Mouse (Mus musculus): Measurements from ENCODE around the gene Mbnl2. TPM values are rescaled to one million over a fixed set of nuclear protein-coding genes. Genes with fewer than 3 reads are reported as not detected.

Gene Mbnl2
- polyA plus RNA-seq, 1 experiment from 2014 or later, result 17.9 TPM

GRCm38 (mm10) chr14:120441836-120442235, 166.4 kb downstream of the Mbnl2 start:
- no peak overlapping the region for H3K27ac ChIP-seq (ENCODE audit: low read depth, low read length)
- H3K4me2 ChIP-seq (ENCODE audit: low read depth, low read length), result no peak overlapping the region
- no peak overlapping the region for H3K9ac ChIP-seq (replicated peaks; ENCODE audit: low read depth, low read length)
- WGBS, result 89% methylated on average over 13 of the region's 13 CpGs
- H3K27me3 ChIP-seq (ENCODE audit: control insufficient read depth, insufficient read depth, low read length), result no peaks in the 10 kb centered on the region
- no peak for ATAC-seq (ENCODE audit: low read depth)
- H3K36me3 ChIP-seq (ENCODE audit: control insufficient read depth, insufficient read depth, low read length), result no peaks in the 10 kb centered on the region
- H3K4me1 ChIP-seq (ENCODE audit: control insufficient read depth, insufficient read depth, low read length), result no peaks in the 10 kb centered on the region
- H3K9me3 ChIP-seq (ENCODE audit: control insufficient read depth, low read length), result no peaks in the 10 kb centered on the region
- no peak overlapping the region for H3K4me3 ChIP-seq (ENCODE audit: low read depth, low read length)

- Histone ChIP-seq H3K9ac (replicated peaks; ENCODE audit: low read depth, low read length) (no peak overlapping the region), H3K27ac (ENCODE audit: low read depth, low read length) (no peak overlapping the region), H3K4me1 (ENCODE audit: control insufficient read depth, insufficient read depth, low read length) (no peaks in the 10 kb centered on the region), H3K4me3 (ENCODE audit: low read depth, low read length) (no peak overlapping the region), H3K27me3 (ENCODE audit: control insufficient read depth, insufficient read depth, low read length) (no peaks in the 10 kb centered on the region), H3K9me3 (ENCODE audit: control insufficient read depth, low read length) (no peaks in the 10 kb centered on the region), H3K36me3 (ENCODE audit: control insufficient read depth, insufficient read depth, low read length) (no peaks in the 10 kb centered on the region), H3K4me2 (ENCODE audit: low read depth, low read length) (no peak overlapping the region)
- ATAC-seq (ENCODE audit: low read depth), result no peak
- 83% methylated on average over 7 of the region's 7 CpGs for WGBS
These were observed 178.8 kb downstream of the Mbnl2 start for GRCm38 (mm10) chr14:120454221-120454620.

- 95% methylated on average over 3 of the region's 3 CpGs for WGBS
- Histone ChIP-seq H3K27me3 (ENCODE audit: control insufficient read depth, insufficient read depth, low read length) (no peaks in the 10 kb centered on the region), H3K4me3 (ENCODE audit: low read depth, low read length) (no peak overlapping the region), H3K9ac (replicated peaks; ENCODE audit: low read depth, low read length) (no peak overlapping the region), H3K9me3 (ENCODE audit: control insufficient read depth, low read length) (no peaks in the 10 kb centered on the region), H3K36me3 (ENCODE audit: control insufficient read depth, insufficient read depth, low read length) (no peaks in the 10 kb centered on the region), H3K4me2 (ENCODE audit: low read depth, low read length) (no peak overlapping the region), H3K4me1 (ENCODE audit: control insufficient read depth, insufficient read depth, low read length) (no peaks in the 10 kb centered on the region), H3K27ac (ENCODE audit: low read depth, low read length) (no peak overlapping the region)
- no peak for ATAC-seq (ENCODE audit: low read depth)
These were observed 188.7 kb downstream of the Mbnl2 start for GRCm38 (mm10) chr14:120463938-120464727.

GRCm38 (mm10) chr14:120466816-120467215, 191.3 kb downstream of the Mbnl2 start:
- no peak for ATAC-seq (ENCODE audit: low read depth)
- no peak overlapping the region for H3K9ac ChIP-seq (replicated peaks; ENCODE audit: low read depth, low read length)
- H3K27me3 ChIP-seq (ENCODE audit: control insufficient read depth, insufficient read depth, low read length), result no peaks in the 10 kb centered on the region
- no peaks in the 10 kb centered on the region for H3K36me3 ChIP-seq (ENCODE audit: control insufficient read depth, insufficient read depth, low read length)
- H3K27ac ChIP-seq (ENCODE audit: low read depth, low read length), result no peak overlapping the region
- H3K9me3 ChIP-seq (ENCODE audit: control insufficient read depth, low read length), result no peaks in the 10 kb centered on the region
- H3K4me3 ChIP-seq (ENCODE audit: low read depth, low read length), result no peak overlapping the region
- H3K4me2 ChIP-seq (ENCODE audit: low read depth, low read length), result no peak overlapping the region
- WGBS, result 79% methylated on average over 4 of the region's 4 CpGs
- H3K4me1 ChIP-seq (ENCODE audit: control insufficient read depth, insufficient read depth, low read length), result no peaks in the 10 kb centered on the region

GRCm38 (mm10) chr14:120469126-120469790, 193.8 kb downstream of the Mbnl2 start:
- no peaks in the 10 kb centered on the region for H3K9me3 ChIP-seq (ENCODE audit: control insufficient read depth, low read length)
- WGBS, result 83% methylated on average over 14 of the region's 14 CpGs
- H3K9ac ChIP-seq (replicated peaks; ENCODE audit: low read depth, low read length), result no peak overlapping the region
- H3K27me3 ChIP-seq (ENCODE audit: control insufficient read depth, insufficient read depth, low read length), result no peaks in the 10 kb centered on the region
- no peak for ATAC-seq (ENCODE audit: low read depth)
- H3K36me3 ChIP-seq (ENCODE audit: control insufficient read depth, insufficient read depth, low read length), result no peaks in the 10 kb centered on the region
- no peak overlapping the region for H3K27ac ChIP-seq (ENCODE audit: low read depth, low read length)
- H3K4me1 ChIP-seq (ENCODE audit: control insufficient read depth, insufficient read depth, low read length), result no peaks in the 10 kb centered on the region
- H3K4me3 ChIP-seq (ENCODE audit: low read depth, low read length), result no peak overlapping the region
- H3K4me2 ChIP-seq (ENCODE audit: low read depth, low read length), result no peak overlapping the region

GRCm38 (mm10) chr14:120476186-120476697, 200.8 kb downstream of the Mbnl2 start:
- H3K27me3 ChIP-seq (ENCODE audit: control insufficient read depth, insufficient read depth, low read length), result no peaks in the 10 kb centered on the region
- no peak overlapping the region; the same call in 1 of the 2 replicates for H3K4me3 ChIP-seq (ENCODE audit: low read depth, low read length)
- H3K9me3 ChIP-seq (ENCODE audit: control insufficient read depth, low read length), result no peaks in the 10 kb centered on the region
- H3K36me3 ChIP-seq (ENCODE audit: control insufficient read depth, insufficient read depth, low read length), result no peaks in the 10 kb centered on the region
- no peak overlapping the region for H3K27ac ChIP-seq (ENCODE audit: low read depth, low read length)
- peak overlapping the region; percentile 62; the same call in 1 of the 2 replicates for H3K4me2 ChIP-seq (ENCODE audit: low read depth, low read length)
- peaks cover 16% of the 10 kb centered on the region; the same call in 1 of the 2 replicates for H3K4me1 ChIP-seq (ENCODE audit: control insufficient read depth, insufficient read depth, low read length)
- no peak for ATAC-seq (ENCODE audit: low read depth)
- 69% methylated on average over 7 of the region's 7 CpGs for WGBS
- H3K9ac ChIP-seq (replicated peaks; ENCODE audit: low read depth, low read length), result no peak overlapping the region

- Histone ChIP-seq H3K9me3 (ENCODE audit: control insufficient read depth, low read length) (no peaks in the 10 kb centered on the region), H3K4me2 (ENCODE audit: low read depth, low read length) (peak overlapping the region; percentile 62), H3K27me3 (ENCODE audit: control insufficient read depth, insufficient read depth, low read length) (no peaks in the 10 kb centered on the region), H3K4me3 (ENCODE audit: low read depth, low read length) (peak overlapping the region; percentile 78), H3K36me3 (ENCODE audit: control insufficient read depth, insufficient read depth, low read length) (no peaks in the 10 kb centered on the region), H3K27ac (ENCODE audit: low read depth, low read length) (peak overlapping the region; percentile 99), H3K9ac (replicated peaks; ENCODE audit: low read depth, low read length) (peak overlapping the region; percentile 90), H3K4me1 (ENCODE audit: control insufficient read depth, insufficient read depth, low read length) (peaks cover 20% of the 10 kb centered on the region; the same call in 1 of the 2 replicates)
- under 1% methylated on average over 46 of the region's 46 CpGs for WGBS
- ATAC-seq (ENCODE audit: low read depth), result peak; percentile 96
These were observed 202.0 kb downstream of the Mbnl2 start for GRCm38 (mm10) chr14:120477288-120477981.

GRCm38 (mm10) chr14:120477982-120478568, 202.6 kb downstream of the Mbnl2 start, which contains the start of gene Rap2a:
Gene Rap2a (plus strand): TSS chr14:120478444.
- Histone ChIP-seq H3K27ac (ENCODE audit: low read depth, low read length) (peak within 1 kb of the TSS; percentile 99), H3K9ac (replicated peaks; ENCODE audit: low read depth, low read length) (peak within 1 kb of the TSS; percentile 90), H3K4me1 (ENCODE audit: control insufficient read depth, insufficient read depth, low read length) (peaks cover 20% of the 10 kb centered on the region; the same call in 1 of the 2 replicates), H3K4me3 (ENCODE audit: low read depth, low read length) (peak within 1 kb of the TSS; percentile 78), H3K9me3 (ENCODE audit: control insufficient read depth, low read length) (no peaks in the 10 kb centered on the region), H3K27me3 (ENCODE audit: control insufficient read depth, insufficient read depth, low read length) (no peaks in the 10 kb centered on the region), H3K36me3 (ENCODE audit: control insufficient read depth, insufficient read depth, low read length) (no peaks in the 10 kb centered on the region), H3K4me2 (ENCODE audit: low read depth, low read length) (peak within 1 kb of the TSS; percentile 63)
- under 1% methylated on average over 53 of the region's 78 CpGs for WGBS
- peak; percentile 90 for ATAC-seq (ENCODE audit: low read depth)

All from neural tube, embryonic 14.5 days (tissue).